Mouse (Mus musculus): ENCODE data around the gene 2310061I04Rik. TPM values are rescaled to one million over a fixed set of nuclear protein-coding genes. Genes with fewer than 3 reads are reported as not detected.

Gene 2310061I04Rik
- total RNA-seq, 2 experiments from 2014 or later, result 56.4 to 57.5 TPM

Small RNA genes lying within 50 kb of the gene (microRNA-seq; reads per million reads assigned to microRNA genes)
- gene Gm28033, result 0 to 0.42 reads per million in 2 experiments
- gene Mir1894, result 0 reads per million in 2 experiments

Other genes starting within 250 kb of the 2310061I04Rik start
- gene Vars2, start 229.8 kb downstream of the 2310061I04Rik start, total RNA-seq (2021), result 10 to 100 TPM; 34.3 to 35.1 TPM
- 10 to 100 TPM; 26.7 to 37.5 TPM for gene Gtf2h4, start 223.7 kb downstream of the 2310061I04Rik start, total RNA-seq (2021)
- 10 to 100 TPM; 49.0 to 51.5 TPM for gene Ddr1, start 192.8 kb downstream of the 2310061I04Rik start, total RNA-seq (2021)
- 10 to 100 TPM; 16.0 to 21.3 TPM for gene Ier3, start 75.7 kb downstream of the 2310061I04Rik start, total RNA-seq (2021)
- 100 to 1,000 TPM; 127 to 158 TPM for gene Flot1, start 74.2 kb downstream of the 2310061I04Rik start, total RNA-seq (2021)
- gene Tubb5, start 59.1 kb downstream of the 2310061I04Rik start, total RNA-seq (2021), result 100 to 1,000 TPM; 442 to 465 TPM
- gene Mdc1, start 55.9 kb downstream of the 2310061I04Rik start, total RNA-seq (2021), result 10 to 100 TPM; 17.6 to 17.7 TPM
- gene Nrm, start 36.1 kb downstream of the 2310061I04Rik start, total RNA-seq (2021), result 1 to 10 TPM; 2.0 to 2.6 TPM
- 1 to 10 TPM; 8.9 to 9.1 TPM for gene Ppp1r18, start 31.8 kb downstream of the 2310061I04Rik start, total RNA-seq (2021)
- gene Dhx16, start 17.6 kb downstream of the 2310061I04Rik start, total RNA-seq (2021), result 10 to 100 TPM; 30.6 to 32.3 TPM
- 10 to 100 TPM; 53.6 to 56.3 TPM for gene Atat1, start 12.6 kb upstream of the 2310061I04Rik start, total RNA-seq (2021)
- 10 to 100 TPM; 39.9 to 41.3 TPM for gene Mrps18b, start 19.0 kb upstream of the 2310061I04Rik start, total RNA-seq (2021)
- gene Ppp1r10, start 19.0 kb upstream of the 2310061I04Rik start, total RNA-seq (2021), result 10 to 100 TPM; 62.9 to 63.7 TPM
- 10 to 100 TPM; 69.4 to 71.6 TPM for gene Abcf1, start 72.3 kb upstream of the 2310061I04Rik start, total RNA-seq (2021)
- gene Gnl1, start 82.4 kb upstream of the 2310061I04Rik start, total RNA-seq (2021), result 100 to 1,000 TPM; 195 to 197 TPM
- gene Prr3, start 82.8 kb upstream of the 2310061I04Rik start, total RNA-seq (2021), result 10 to 100 TPM; 36.6 to 37.5 TPM
- 1 to 10 TPM; 1.5 to 2.2 TPM for gene H2-T24, start 123.1 kb upstream of the 2310061I04Rik start, total RNA-seq (2021)
- gene H2-T23, start 135.4 kb upstream of the 2310061I04Rik start, total RNA-seq (2021), result 10 to 100 TPM; 15.6 to 19.9 TPM
- gene H2-T22, start 145.3 kb upstream of the 2310061I04Rik start, total RNA-seq (2021), result 10 to 100 TPM; 18.5 to 20.8 TPM
- gene Gm6034, start 145.5 kb upstream of the 2310061I04Rik start, total RNA-seq (2021), result not detected
- 1 to 10 TPM; 1.4 TPM for gene Gm11127, start 160.9 kb upstream of the 2310061I04Rik start, total RNA-seq (2021)
- not detected for gene Gm19684, start 224.2 kb upstream of the 2310061I04Rik start, total RNA-seq (2021)
- not detected for gene Gm7030, start 232.0 kb upstream of the 2310061I04Rik start, total RNA-seq (2021)

Data from left cerebral cortex, adult 18-20 months (tissue).